Mouse (Mus musculus) T-cell, adult 2 months (primary cell): ENCODE data around the gene Vmn1r4.

Experiments
- DNase-seq: peaks from one replicate; pipeline ENCODE4 v3.0.0; 2022; ENCODE audit warnings: low spot score

Vmn1r4 gene

DNA sequence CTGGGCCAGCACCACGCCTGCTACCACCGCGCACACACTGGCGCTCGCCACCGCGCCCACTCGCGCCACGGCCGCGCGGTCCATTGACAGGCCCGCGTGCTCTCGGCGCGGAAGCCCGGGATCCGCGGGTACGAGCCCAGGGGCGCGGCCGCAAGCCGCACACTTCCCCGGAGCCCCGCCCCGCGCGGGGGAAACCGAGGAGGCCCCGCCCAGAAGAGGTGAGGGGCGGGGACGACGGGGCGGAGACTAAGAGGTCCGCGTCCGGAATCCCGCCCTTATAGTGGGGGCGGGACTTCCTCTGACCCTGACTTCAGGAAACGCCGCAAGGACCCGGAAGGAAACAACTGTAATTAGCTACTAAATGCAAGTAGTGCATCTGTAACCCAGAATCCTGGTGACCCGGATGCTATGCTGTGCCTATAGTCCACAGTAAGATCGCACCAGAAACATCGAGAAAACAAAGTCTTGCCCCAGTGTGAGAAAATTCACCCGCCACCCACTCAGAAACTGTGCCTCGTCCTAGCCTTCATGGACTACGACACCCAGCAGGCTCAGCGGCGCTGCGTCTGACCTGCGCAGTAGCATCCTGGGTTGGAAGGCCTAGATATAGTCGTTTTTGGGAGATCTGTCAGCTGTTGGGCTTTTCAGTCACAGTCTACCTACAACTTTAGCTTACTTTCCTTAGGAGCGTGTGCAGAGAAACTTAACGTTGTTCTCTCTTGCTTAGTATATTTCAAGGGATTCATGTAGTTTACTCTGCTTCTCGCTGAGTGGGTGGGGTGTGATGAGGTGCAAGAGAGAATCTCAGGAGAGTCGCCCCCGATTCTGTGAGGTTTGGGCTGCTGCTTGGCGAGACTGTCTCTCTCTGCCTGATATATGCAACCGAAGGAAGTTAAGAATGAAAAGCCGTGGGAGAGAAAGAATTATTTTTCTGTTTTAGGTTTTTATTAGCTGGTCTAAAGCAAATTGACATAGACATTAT, at the start of gene Vmn1r4, which contains the start of gene Nt5c3:
TSS of gene Vmn1r4 (plus strand) at position 290 of the 982 bp plus-strand sequence.
TSS of gene Nt5c3 (minus strand) at position 207 of the 982 bp plus-strand sequence.
- peak; percentile 91 for DNase-seq

DNA sequence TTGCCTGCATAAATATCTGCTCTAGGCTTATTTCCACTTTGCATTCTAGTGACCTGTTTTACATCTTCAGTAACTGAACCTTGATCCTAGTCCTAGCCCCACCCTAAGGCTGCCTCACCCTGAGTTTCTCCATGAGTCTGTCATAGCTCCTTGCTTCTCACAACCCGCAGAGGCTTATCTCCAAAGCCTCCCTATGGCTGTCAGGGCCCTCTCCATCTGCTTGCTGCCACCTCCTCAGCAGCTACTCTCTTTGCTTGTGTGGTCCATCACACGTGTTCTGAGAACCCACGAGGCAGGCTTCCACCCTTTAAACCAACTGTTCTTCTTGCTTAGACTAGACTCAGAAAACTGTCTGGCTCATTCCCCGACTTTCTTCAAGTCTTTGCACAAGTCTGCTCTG, 46.9 kb upstream of the Vmn1r4 start:
- no peak for DNase-seq

DNA sequence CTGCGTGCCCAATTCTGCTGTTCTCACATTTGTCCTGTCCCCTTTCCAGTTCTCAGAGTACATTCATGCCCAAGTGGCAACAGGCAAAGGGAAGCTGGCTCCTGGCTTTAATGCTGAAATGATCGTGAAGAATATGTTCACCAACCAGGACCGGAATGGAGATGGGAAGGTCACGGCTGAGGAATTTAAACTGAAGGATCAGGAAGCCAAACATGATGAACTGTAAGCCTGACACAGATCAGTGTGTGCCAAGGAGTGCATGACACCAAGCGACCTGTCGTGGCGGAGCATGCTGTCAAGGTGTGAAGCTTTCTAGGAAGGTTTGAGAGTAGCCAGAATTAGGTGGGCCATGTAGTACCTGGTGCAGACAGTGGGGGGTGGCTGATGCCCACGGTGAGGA, 45.8 kb upstream of the Vmn1r4 start:
- no peak for DNase-seq

DNA sequence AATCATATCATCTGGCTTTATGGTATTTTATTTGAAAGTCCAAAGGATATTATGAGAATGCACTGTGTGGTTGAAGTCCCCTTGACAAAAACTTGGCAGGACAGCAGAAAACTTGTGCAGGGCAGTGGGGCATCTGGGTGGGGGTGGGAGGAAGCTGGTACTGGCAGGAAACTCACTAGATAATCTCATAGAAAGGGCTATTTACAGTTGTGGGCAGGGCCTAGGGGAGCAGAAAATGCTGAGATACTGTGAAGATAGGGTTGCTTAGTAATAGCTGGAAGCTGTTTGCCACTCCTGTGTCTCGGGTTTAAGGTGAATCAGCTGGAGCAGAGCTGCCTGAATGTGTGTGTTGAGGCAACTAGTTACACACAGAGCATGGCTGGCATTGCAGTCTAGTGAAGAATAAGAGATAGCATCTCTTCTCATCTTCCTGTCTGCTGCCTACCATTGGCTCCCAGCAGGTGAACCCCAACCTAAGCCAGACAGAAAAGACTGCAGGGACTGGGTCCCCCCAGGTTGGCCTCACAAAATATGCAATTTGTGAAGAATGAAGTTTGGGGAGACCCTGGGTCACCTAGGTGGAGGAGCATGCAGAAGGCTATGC, 44.4 kb upstream of the Vmn1r4 start:
- no peak for DNase-seq

DNA sequence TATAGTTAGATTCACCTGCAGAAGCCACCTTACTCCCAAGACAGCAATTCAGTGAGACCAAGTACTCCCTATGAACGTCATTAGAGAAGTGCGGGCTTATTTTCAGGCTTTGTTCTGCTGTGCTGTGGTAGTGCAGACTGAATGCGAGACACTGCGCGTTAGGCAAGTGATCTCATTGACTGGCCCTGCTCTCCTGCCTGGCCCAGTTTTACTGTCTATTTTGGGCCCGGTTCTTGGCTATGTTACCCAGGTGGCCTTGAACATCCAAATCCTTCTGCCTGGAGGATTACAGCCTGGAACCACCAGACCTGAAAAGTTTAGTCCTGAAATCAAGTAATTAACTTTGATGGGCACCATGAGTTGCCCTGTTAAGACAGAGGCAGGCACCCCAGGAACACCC, 35.3 kb upstream of the Vmn1r4 start:
- DNase-seq, result no peak

DNA sequence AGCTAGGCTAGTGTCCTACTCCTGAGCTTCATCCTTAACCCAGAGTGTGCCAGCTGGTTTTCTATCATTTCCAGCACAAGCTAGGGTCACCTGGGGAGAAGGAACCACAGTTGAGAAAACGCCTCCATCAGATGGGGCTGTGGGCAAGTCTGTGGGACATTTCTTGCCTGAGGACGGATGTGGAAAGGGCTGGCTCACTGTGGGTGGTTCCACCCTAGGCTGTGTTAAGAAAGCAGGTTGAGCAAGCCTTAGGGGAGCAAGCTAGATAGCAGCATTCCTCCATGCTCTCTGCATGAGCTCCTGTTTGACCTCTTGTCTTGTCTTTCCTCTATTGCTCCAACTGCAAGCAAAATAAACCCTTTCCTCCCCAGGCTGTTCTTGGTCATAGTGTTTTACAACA, 33.1 kb upstream of the Vmn1r4 start:
- no peak for DNase-seq

DNA sequence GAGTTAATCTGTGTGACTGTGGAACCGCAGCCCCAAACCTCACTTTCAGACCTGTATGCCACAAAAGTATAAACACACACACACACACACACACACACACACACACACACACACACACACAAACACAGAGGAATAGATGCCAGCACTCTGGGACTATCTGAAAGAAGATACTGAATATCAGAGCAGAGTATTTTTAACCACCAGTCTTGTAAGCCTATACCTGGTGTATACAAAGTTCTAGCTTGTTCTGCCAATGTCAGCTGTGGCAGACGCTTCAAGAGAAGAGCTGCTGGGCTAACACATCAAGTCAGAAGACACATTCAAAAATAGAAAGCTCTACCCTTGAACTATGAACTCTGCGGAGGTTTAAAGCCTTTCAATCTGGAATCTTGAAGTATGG, 24.2 kb upstream of the Vmn1r4 start:
- DNase-seq, result no peak

DNA sequence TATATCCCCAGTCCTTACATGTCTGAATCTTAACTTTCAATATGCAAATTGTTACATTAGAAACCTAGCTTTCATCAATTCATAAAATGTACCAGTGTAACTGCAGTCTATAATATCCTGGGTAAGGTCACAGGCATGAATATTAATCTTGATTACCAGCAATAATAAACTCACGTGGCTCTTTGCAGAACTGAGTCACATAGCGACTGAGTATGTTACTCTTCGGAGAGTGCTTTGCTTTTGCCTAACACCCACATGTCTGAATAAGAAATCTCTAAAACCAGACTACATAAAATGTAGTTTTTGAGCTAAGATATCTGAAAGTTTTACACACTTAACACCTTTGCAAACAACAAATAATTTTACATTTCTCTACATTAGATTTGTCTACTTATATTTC, 22.5 kb upstream of the Vmn1r4 start:
- no peak for DNase-seq

DNA sequence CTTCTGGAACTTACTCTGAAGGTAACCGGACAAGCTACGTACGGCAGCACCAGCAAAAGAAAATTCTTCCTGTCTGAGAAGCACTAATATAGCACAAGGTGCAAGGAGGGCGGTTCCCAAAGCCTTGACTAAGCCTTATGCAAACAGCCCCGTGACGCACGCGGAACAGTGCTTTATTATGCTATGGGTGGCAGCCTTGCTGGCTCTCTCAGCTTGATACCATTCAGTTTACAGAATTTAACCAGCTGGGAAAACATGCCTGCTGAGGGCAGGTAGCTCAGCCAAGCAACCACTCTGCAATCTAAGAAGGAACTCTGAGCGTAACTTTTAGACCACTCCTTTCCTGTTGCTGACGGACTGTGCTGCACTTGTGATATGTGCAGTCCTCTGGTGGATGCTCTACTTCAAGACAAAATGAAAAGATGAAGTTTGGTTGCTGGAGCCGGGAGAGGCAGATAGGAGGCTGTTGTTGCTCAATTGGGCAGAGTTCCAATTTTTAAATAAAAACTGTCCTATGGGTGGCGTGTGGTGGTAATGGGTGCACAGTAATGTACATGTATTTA, 21.9 kb upstream of the Vmn1r4 start:
- DNase-seq, result peak; percentile 86

DNA sequence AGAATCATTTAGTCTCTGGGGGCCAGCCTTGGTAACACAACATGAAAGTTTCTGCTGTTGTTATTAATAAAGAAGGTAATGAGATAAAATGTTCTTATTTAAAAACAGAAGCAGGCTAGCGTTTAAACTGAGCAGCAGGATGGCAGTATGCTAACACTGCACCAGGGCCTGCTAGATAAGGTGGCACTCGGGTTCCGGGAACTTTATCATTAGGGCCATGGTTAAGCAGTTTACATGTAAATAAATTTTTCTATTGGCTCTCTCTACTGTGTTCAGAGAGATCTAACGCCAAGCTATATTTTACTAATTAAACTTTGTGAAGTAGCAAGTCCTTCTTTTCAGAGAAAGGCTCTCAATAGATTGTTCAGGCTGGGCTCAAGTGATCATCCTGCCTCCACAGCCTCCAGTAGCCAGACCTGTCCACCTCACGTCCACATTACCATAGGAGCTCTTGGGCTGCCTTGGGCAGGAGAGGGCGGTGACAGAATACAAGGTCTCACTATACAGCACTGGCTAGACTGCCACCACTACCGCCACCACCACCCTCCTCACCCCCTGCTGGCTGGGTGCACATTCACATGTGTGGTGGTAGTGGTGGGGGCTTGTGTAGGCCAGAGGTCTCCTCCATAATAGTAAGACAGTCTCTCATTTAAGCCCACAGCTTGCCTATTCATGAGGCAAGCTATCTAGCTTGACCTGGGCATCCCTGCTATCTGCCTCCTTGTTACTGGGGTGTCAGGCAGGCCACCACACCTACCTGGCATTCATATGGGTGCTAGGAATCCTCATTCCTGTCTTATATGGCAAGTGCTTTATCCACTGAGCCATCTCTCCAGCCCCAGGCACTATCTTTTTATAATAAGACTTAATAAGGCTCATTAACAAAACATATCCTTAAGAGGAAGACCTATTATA, 21.0 kb upstream of the Vmn1r4 start:
- no peak for DNase-seq

DNA sequence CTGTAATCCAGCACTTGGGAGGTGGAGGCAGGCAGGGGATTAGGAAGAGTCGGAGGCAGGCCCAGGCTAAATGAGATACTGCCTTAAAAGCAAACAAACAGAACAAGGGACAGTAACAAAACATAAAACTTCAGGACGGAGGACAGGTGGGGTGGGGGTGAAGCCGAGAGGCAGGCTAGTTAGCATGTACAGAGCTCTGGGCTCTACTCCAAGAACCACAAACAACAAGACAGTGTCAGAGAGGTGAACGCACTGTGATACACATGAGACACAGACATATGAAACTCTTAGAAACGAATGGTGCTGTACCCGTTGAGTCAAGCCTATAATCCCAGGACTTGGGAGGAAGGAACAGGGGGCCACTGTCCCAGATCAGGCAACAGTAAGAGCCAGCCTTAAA, 20.0 kb upstream of the Vmn1r4 start:
- DNase-seq, result no peak

DNA sequence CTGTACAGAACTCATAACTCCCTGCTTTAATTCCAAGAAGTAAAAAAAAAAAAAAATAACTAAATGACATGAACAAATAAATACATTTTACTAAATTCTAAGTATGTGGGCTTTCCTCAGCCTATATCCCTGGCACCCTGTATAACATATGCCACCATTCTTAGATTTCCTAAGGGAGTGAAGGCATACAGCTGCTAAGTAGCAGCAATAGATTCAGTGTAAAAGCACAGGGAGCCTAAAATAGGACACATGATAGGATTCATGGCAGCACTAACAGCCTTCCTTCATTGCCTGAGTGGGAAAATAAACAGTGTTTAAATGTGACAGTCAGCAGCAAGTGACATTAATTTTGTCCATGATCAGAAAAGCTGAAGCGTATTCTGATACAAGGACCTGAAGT, 19.5 kb upstream of the Vmn1r4 start:
- no peak for DNase-seq

DNA sequence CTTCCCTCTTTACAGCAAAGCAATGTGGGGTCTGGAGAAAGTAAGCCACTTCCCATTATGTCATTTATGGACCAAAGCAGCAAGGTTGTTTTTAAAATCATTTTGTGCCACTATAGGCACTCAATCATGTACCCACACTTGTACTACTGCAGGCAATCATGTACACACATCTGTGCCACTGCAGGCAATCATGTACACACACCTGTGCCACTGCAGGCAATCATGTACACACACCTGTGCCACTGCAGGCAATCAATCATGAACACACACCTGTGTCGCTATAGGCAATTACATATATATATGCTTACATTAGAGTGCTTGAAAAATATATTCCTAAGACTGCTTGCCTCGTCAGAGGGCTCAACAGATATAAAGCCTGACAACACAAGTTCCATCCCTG, 18.8 kb upstream of the Vmn1r4 start:
- DNase-seq, result no peak

DNA sequence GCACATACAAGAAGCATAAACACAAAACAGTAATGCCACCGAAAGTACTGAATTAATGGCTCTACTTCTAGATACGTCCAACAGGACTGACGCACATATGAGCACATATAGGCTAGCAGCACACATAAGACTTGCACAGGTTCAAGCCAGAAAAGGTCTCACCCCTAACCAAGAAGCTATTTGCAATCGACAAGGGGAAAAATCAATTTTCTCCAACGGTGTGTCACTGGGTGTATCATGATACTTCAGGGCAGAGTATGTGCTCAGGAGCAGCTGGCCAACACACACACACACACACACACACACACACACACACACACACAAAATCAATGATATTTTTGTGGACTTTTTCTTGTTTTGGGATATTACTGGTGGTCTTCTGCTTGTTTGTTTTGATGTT, 18.3 kb upstream of the Vmn1r4 start:
- DNase-seq, result no peak

DNA sequence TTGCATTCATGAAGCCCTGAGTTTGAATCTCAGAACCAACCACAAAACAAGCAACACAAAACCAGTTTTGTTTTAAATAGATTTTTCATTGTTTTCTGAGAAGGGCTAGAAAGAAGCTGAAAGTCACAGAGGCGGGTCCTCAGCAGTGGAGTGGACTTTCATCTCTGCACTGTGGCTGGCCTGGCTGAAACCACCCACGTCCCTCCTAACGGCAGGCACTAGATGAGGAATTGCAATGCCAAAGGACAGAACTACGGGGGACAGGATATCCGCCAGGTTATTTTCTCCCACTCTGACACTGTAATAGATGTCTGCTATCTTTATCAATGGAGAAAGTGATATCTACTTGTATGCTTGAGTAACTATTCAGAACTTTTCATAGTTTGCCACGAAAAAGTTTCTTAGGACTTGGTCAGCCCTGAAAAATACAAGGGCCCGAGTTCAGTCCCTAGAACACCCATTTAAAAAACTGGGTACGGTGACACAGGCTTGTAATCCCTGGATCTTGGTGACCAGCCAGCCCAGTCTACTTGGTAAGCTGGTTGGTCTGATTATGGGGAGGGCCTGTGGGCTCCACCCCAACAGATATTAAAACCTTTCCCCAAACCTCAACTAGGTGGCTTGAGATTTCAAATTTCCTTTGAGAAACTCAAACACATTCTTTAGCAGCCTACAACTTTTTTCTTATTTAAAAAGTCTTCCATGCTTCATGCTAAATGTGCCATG, 17.5 kb upstream of the Vmn1r4 start:
- no peak for DNase-seq

DNA sequence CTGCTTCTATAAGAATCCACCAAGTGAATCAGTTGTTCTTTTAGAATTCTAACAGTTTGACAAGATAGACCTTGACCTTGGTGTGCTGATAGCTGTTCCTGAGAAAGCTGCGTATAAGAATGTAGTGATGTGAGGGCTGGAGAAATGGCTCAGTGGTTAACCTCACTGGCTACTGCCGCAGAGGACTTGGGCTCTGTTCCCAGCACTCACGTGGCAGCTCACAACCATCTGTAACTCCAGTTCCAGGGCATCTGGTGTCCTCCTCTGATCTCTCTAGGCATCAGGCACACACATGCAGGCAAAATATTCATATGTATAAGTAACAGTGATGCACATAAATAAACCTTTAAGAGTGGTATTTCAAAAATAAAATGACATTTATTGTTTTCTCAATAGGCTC, 15.8 kb upstream of the Vmn1r4 start:
- no peak for DNase-seq

DNA sequence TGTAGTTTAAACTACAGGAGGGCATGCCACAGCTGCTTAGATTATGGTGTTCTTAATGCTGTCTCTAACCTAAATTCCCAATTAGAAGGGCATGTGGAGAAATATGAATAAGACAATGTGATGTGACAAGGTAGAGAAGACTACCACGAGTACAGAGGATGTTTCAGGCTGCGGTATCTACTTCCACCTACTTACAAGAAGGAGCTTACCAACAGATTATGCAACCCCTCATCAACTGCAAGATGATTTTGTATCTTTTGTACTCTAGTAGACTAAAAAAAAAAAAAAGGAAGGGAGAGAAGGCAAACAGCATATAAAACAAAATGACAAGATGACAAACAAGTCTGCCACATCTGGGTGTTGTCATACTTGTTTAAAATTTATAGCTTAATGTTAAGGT, 15.4 kb upstream of the Vmn1r4 start:
- DNase-seq, result no peak

DNA sequence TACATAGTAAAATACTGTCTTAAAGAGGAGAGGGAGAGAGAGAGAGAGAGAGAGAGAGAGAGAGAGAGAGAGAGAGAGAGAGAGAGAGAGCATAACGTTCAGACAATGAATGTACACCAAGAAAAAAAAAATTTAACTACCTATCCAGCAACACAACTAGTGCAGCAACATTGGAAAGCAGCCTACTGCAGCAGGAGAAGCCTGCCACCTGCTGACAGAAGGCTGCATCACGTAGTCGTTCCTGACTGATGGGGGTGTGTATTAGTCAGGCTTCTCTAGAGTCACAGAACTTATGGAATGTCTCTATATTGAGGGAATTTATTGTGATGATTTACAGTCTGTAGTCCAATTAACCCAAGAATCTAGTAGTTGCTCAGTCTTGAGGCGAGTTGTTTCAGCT, 14.9 kb upstream of the Vmn1r4 start:
- peak; percentile 67 for DNase-seq

DNA sequence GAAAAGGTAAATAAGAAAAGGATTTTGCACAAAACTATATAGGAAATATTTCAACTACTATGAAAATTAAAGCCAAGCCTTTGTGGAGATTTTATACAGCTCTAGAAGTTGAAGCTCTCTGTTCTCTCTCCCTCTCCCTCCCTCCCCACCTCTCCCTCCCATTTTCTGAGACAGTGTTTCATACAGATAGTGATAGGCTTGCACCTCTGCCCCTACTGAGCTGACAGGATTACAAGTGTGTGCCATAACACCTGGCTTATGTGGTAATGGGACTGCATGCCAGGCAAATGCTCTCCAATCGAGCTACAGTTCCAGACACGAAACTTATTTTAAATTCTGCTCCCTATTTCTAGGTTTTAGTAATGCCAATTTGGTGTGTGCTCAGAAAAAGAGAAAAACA, 12.9 kb upstream of the Vmn1r4 start:
- no peak for DNase-seq

DNA sequence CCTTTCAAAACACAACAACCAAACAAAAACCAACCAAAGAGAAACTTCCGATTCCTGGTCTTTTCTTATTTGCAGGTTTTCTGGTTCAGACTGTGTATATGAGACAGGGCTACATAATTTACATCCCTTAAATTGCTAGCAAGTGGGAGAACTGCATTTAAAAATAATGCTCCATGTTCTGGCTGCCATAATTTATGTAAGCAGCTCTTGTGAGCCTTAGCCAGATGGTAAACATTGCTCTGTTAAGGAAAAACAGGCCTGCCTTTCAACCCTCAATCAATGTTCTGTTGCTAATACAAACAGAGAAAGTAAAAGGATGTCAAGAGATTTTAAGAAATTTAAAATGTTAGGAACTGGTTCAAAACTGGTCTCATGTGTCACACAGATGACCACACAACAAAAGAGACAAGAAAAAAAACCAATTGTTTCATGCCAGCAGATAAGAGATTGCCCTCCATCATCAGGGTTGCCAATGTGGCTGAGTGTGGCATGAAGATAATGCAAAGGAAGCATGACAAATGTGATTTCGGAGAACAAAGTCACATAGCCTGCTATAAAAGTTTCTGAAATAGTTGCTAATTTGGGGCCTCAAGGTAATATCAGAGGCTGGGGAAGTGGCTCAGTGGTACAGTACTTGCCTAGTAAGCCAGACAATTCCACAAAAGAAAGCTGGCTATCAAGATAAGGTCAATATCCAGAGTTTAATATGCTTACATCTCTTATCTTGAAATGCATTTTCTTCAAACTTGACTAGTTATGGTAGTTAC, 10.5 kb upstream of the Vmn1r4 start:
- no peak for DNase-seq

DNA sequence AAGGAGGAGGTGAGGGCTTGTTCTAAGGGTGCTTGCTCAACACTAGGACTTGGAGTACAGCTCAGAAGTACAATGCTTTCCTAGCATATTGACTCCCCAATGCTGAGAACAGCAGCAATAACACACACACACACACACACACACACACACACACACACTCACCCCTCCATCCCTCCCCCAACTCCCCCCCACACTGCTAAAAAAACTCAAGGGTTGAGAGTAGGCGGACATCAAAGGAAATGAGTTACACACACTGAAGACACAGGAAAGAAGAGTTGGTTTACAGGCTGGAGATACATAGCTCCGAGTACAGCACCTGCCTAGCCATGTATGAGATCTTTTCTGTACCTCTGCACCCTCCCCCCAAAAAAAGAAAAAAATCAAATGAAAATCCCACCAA, 7.5 kb upstream of the Vmn1r4 start:
- peak; percentile 58 for DNase-seq
